Mouse (Mus musculus) heart, embryonic 15.5 days (tissue): ENCODE results near the gene Polr2h. TPM values are rescaled to one million over a fixed set of nuclear protein-coding genes. Genes with fewer than 3 reads are reported as not detected.

Experiments
- ATAC-seq: fragments of 200-750 bp; cut with Nextera tagmentation; replicated peaks from 2 replicates; pipeline ENCODE4 v1.8.0; 2017; ENCODE audit warnings: low read depth, moderate TSS enrichment; ENCODE audit not compliant: insufficient number of reproducible peaks, insufficient read depth, low FRiP score
- H3K27ac ChIP-seq: fragments of 300-500 bp; sonication (generic); 2 replicates; pipeline ENCODE4 v1.5.1; 2015; ENCODE audit warnings: mild to moderate bottlenecking, inconsistent platforms
- H3K27me3 ChIP-seq: fragments of 300-500 bp; sonication (generic); 2 replicates; pipeline ENCODE4 v1.6.1; 2015; ENCODE audit warnings: inconsistent platforms
- H3K36me3 ChIP-seq: fragments of 300-500 bp; sonication (generic); 2 replicates; pipeline ENCODE4 v1.6.1; 2015; ENCODE audit warnings: mild to moderate bottlenecking, inconsistent platforms
- H3K4me1 ChIP-seq: fragments of 300-500 bp; sonication (generic); replicated peaks from 2 replicates; pipeline ENCODE4 v1.6.1; 2015; ENCODE audit warnings: inconsistent platforms
- H3K4me2 ChIP-seq: fragments of 300-500 bp; sonication (generic); 2 replicates; pipeline ENCODE4 v1.6.1; 2015; ENCODE audit warnings: inconsistent platforms, mild to moderate bottlenecking, moderate library complexity
- H3K4me3 ChIP-seq: fragments of 300-500 bp; sonication (generic); 2 replicates; pipeline ENCODE4 v1.5.1; 2015; ENCODE audit warnings: mild to moderate bottlenecking, inconsistent platforms
- H3K9ac ChIP-seq: fragments of 300-500 bp; sonication (generic); 2 replicates; pipeline ENCODE4 v1.6.1; 2015; ENCODE audit warnings: mild to moderate bottlenecking, inconsistent platforms
- H3K9me3 ChIP-seq: fragments of 300-500 bp; sonication (generic); replicated peaks from 2 replicates; pipeline ENCODE4 v1.6.1; 2016; ENCODE audit warnings: inconsistent platforms
- WGBS: fragments of 180-500 bp; shearing (Covaris S2); methylation state at CpG from one replicate; pipeline ENCODE4 v1.1.7; 2015; ENCODE audit warnings: mixed read lengths; 5-methylcytosine and 5-hydroxymethylcytosine counted together
- polyA plus RNA-seq: library from polyadenylated mRNA; unstranded; fragments of >200 nt; fragmentation: Nextera tagmentation; extraction: Ambion mirVana; gene quantifications from 2 replicates; pipeline ENCODE4 v1.2.1, GENCODE M21; 2015

Polr2h gene
- polyA plus RNA-seq, 1 experiment from 2014 or later: 41.0 TPM

DNA sequence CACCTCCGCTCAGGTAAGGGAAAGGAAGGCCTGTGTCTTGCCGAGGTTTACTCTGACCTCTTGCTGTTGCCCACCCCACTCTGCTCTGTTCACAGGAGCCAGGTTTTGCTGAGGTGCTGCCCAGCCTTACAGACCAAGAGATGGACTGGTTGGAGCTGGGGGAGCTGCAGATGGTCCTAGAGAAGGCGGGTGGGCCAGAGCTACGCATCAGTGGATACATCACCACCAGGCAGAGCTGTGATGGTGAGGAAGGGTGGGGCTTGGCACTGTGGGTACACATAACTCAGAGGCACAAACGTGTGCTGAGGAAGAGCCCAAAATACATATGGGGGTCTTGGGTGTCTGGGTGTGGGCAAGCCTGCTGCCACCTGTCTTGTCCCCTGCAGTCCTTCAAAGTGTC, 18.2 kb downstream of the Polr2h start:
- Histone ChIP-seq H3K9ac (no peak overlapping the region), H3K4me1 (peaks cover 25% of the 10 kb centered on the region), H3K27ac (no peak overlapping the region), H3K36me3 (no peaks in the 10 kb centered on the region), H3K27me3 (peaks cover 55% of the 10 kb centered on the region), H3K4me3 (no peak overlapping the region), H3K4me2 (no peak overlapping the region), H3K9me3 (no peaks in the 10 kb centered on the region)
- 73% methylated on average over 5 of the region's 5 CpGs for WGBS
- ATAC-seq: no peak

DNA sequence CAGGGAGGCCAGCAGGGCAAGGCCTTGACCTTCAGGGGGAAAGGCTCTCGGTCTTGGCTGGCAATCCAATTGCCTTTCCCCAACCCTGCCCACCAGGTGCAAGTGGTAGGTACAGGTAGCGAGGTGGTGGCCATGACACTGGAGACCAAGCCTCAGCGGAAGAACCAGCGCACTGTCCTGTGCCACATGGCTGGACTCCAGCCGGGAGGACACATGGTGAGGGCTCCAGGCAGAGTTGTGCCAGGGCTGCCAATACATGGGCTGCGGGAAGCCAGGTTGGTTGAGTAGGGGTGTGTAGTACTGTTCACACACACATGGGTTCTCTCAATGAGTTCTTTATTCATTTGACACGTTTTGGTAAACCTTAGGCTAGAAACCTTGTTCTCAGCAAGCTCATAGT, 18.7 kb downstream of the Polr2h start:
- no peak overlapping the region for H3K4me3 ChIP-seq
- ATAC-seq: no peak
- peaks cover 52% of the 10 kb centered on the region for H3K27me3 ChIP-seq
- H3K36me3 ChIP-seq: no peaks in the 10 kb centered on the region
- H3K27ac ChIP-seq: no peak overlapping the region
- H3K9ac ChIP-seq: no peak overlapping the region
- 87% methylated on average over 7 of the region's 7 CpGs for WGBS
- no peak overlapping the region for H3K4me2 ChIP-seq
- peaks cover 25% of the 10 kb centered on the region for H3K4me1 ChIP-seq
- no peaks in the 10 kb centered on the region for H3K9me3 ChIP-seq

DNA sequence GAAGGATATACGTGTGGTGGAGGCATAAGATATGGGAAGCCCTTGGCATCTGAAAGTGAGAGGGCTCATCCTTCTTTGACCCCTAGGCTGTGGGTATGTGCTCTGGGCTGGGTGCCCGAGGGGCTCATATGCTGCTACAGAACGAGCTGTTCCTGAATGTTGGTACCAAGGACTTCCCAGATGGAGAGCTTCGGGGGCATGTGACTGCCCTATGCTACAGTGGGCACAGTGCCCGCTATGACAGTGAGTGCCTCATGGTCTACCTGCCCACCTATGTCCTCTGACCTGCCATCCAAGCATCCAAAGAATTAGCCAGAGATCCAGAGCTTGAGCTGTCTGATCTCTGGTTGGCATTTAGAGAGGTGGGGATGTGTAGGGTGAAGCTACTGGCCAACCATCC, 19.4 kb downstream of the Polr2h start:
- no peak overlapping the region for H3K4me3 ChIP-seq
- H3K9me3 ChIP-seq: no peaks in the 10 kb centered on the region
- WGBS: 76% methylated on average over 5 of the region's 5 CpGs
- H3K4me2 ChIP-seq: no peak overlapping the region
- no peaks in the 10 kb centered on the region for H3K36me3 ChIP-seq
- peaks cover 46% of the 10 kb centered on the region for H3K27me3 ChIP-seq
- no peak overlapping the region for H3K27ac ChIP-seq
- H3K9ac ChIP-seq: no peak overlapping the region
- H3K4me1 ChIP-seq: peaks cover 25% of the 10 kb centered on the region
- no peak for ATAC-seq

DNA sequence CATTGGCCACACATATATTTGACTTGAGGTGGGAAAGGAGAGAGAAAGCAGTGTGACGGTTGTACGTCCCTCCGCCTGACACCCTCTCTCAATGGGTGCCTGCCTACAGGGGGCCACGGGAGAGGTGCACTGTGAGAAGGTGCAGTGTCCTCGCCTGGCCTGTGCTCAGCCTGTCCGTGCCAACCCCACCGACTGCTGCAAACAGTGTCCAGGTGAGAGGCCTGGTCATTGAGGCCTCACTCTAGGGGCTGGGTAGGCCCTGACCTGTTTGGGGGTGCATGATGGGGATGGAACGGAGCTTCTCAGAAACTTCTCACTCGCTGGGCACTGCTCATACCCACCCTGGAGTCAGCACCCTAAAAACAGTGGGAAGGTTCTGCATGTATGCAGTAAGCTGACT, 22.4 kb downstream of the Polr2h start:
- H3K36me3 ChIP-seq: no peaks in the 10 kb centered on the region
- no peaks in the 10 kb centered on the region for H3K9me3 ChIP-seq
- H3K4me1 ChIP-seq: no peaks in the 10 kb centered on the region
- no peak for ATAC-seq
- no peak overlapping the region for H3K27ac ChIP-seq
- no peak overlapping the region for H3K4me3 ChIP-seq
- H3K4me2 ChIP-seq: no peak overlapping the region
- no peak overlapping the region for H3K9ac ChIP-seq
- H3K27me3 ChIP-seq: peaks cover 21% of the 10 kb centered on the region
- WGBS: 91% methylated on average over 9 of the region's 9 CpGs

DNA sequence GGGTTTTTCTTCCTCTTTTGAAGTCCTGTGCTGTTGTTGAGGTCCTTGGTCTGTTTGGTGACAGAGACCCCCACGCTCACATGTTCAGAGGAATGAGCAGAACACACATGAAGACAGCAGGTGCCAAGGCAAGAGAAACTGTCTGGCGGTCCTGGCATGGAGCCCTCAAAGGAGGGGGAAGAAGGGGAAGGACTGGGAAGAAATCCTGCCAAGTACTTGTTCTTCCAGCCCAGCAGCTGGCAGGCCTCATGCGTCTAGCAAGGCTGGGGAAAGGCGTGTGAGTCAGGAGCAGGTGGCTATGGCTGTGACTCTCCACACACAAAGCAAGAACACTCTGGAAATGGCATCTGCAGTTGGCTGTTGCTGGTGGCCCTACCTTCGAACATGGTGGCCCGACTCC, 29.2 kb downstream of the Polr2h start:
- H3K27ac ChIP-seq: no peak overlapping the region
- WGBS: 64% methylated on average over 6 of the region's 6 CpGs
- no peak for ATAC-seq

DNA sequence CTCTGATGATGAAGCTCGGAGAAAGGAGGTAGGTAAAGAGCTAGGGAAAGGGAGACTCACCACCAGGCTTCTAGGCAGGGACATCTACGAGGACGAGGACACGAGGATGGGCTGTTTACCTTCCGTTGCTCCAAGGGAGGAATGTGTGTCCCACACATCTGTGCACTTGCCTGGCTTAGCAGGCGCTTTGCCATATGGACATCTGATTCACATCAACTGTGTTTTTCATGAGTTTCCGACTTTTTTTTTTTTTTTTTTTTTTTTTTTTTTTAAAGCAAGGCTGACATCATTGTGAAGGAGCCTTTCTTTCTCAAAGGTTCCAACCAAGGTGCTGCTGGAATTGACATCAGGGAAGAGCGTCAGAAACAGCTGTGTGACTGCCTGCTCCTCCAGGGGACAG, 33.1 kb downstream of the Polr2h start:
- H3K27ac ChIP-seq: no peak overlapping the region
- H3K36me3 ChIP-seq: no peaks in the 10 kb centered on the region
- 0 out of 2 replicates have a peak, but pooled peaks cover 4% of the 10 kb centered on the region for H3K27me3 ChIP-seq
- WGBS: 43% methylated on average over 8 of the region's 8 CpGs
- no peaks in the 10 kb centered on the region for H3K4me1 ChIP-seq
- no peak overlapping the region for H3K9ac ChIP-seq
- H3K9me3 ChIP-seq: no peaks in the 10 kb centered on the region
- no peak overlapping the region for H3K4me3 ChIP-seq
- no peak overlapping the region for H3K4me2 ChIP-seq
- no peak for ATAC-seq

More for the DNA sequence above, 29.2 kb downstream of the Polr2h start:
- no peaks in the 10 kb centered on the region for H3K36me3 ChIP-seq
- H3K4me3 ChIP-seq: no peak overlapping the region
- H3K9me3 ChIP-seq: no peaks in the 10 kb centered on the region
- H3K9ac ChIP-seq: no peak overlapping the region
- H3K4me1 ChIP-seq: no peaks in the 10 kb centered on the region
- H3K4me2 ChIP-seq: no peak overlapping the region
- H3K27me3 ChIP-seq: 0 out of 2 replicates have a peak, but pooled peaks cover 4% of the 10 kb centered on the region

DNA sequence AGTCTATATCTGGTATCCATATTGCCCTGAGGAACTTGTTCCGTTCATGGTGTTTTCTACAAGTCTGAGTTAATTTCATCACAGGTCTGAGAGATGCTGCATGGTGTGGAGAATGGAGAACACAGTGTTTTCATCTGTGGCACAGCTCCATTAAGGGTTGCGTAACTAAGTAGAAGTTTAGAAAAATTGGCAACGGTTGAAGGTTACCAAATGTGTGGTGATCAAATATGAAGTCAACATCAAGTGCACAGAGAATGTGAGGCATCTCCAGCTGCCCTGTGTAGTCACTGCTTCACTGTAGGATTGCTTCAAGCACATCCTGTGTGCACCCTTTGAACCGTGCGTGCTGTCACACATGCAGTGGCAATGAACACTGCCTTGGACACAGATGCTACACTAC, 38.6 kb downstream of the Polr2h start:
- Histone ChIP-seq H3K36me3 (no peaks in the 10 kb centered on the region), H3K27ac (no peak overlapping the region), H3K4me1 (no peaks in the 10 kb centered on the region), H3K4me2 (no peak overlapping the region), H3K27me3 (no peaks in the 10 kb centered on the region), H3K9ac (no peak overlapping the region), H3K4me3 (no peak overlapping the region), H3K9me3 (no peaks in the 10 kb centered on the region)
- 88% methylated on average over 5 of the region's 5 CpGs for WGBS
- no peak for ATAC-seq

DNA sequence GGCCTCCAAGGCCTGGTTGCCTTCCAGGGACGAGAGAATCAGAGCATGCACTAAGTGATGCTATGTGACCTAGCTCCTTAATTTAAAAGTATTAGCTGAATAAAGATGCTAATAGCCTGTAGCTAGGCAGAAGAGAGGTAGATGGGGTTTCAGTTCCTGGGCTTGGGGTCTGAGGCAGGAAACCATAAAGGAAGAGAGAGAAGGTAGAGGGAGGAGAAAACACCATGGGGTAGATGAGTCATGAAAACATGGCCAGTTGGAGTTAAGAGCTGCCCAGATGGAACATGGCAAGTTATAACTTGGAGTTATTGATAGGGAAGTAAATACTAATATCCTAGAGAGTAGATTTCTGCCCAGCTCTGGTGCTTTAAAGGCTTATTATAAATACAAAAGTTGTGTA, 39.9 kb downstream of the Polr2h start:
- no peaks in the 10 kb centered on the region for H3K9me3 ChIP-seq
- no peak overlapping the region for H3K9ac ChIP-seq
- H3K27ac ChIP-seq: no peak overlapping the region
- no peaks in the 10 kb centered on the region for H3K4me1 ChIP-seq
- H3K4me2 ChIP-seq: no peak overlapping the region
- no peak overlapping the region for H3K4me3 ChIP-seq
- H3K36me3 ChIP-seq: no peaks in the 10 kb centered on the region
- ATAC-seq: no peak
- no peaks in the 10 kb centered on the region for H3K27me3 ChIP-seq
- 55% methylated on average over 1 of the region's 1 CpGs for WGBS

DNA sequence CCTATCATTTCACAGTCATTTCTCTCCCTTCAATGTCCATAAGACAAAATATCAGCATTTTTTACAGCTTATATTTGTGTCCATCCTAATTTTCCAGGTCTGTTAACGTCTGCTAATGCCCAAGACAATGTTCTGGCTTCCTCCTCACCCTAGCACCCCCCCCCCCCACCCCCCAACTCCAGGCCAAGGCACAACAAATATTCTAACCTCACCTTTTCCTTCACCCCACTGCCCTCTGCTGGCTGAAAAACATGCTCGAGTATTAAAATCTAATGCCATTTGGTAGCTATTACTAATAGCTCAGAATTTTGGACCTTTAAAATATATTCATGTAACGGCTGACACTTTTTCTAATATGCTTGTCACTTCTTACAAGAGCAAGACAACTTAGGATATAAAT, 44.2 kb downstream of the Polr2h start:
- H3K36me3 ChIP-seq: no peaks in the 10 kb centered on the region
- no peaks in the 10 kb centered on the region for H3K4me1 ChIP-seq
- WGBS: 11% methylated on average over 3 of the region's 3 CpGs
- no peak overlapping the region for H3K9ac ChIP-seq
- no peaks in the 10 kb centered on the region for H3K27me3 ChIP-seq
- no peak overlapping the region for H3K4me3 ChIP-seq
- H3K9me3 ChIP-seq: no peaks in the 10 kb centered on the region
- H3K27ac ChIP-seq: no peak overlapping the region
- ATAC-seq: no peak
- no peak overlapping the region for H3K4me2 ChIP-seq

DNA sequence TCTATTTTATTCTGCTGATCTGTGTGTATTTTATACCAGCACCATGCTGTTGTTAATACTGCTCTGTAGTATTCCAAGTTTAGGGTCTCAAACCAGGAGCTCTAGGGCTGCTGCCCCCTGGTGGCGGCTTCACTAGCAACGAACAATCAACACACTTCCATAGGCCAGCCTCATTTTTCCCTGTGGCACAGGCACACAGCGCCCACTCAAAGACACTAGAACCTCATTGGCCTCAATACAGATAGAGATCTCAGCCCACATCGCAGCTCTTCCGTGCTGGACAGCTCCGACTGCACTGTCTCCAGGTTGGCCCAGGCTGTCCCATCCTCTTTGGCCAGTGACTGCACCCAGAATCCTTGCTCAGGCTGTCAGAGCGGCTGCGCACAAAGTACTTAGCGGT, 47.8 kb downstream of the Polr2h start:
- Histone ChIP-seq H3K27ac (no peak overlapping the region), H3K27me3 (no peaks in the 10 kb centered on the region), H3K4me1 (no peaks in the 10 kb centered on the region), H3K36me3 (no peaks in the 10 kb centered on the region), H3K9me3 (no peaks in the 10 kb centered on the region), H3K4me2 (no peak overlapping the region), H3K9ac (no peak overlapping the region), H3K4me3 (no peak overlapping the region)
- WGBS: 40% methylated on average over 9 of the region's 9 CpGs
- ATAC-seq: no peak
